Mouse (Mus musculus): ENCODE data around the gene Nedd8. TPM values are rescaled to one million over a fixed set of nuclear protein-coding genes. Genes with fewer than 3 reads are reported as not detected.

The Nedd8 gene
- polyA plus RNA-seq (2014; fragmentation: Nextera tagmentation; extraction: Ambion mirVana) = 529 and 660 TPM in 2 replicates

- H3K4me2 ChIP-seq (ENCODE audit: low read length) = peak within 1 kb of the TSS; percentile 97
- 1% methylated on average over 38 of the region's 38 CpGs for WGBS
- H3K9me3 ChIP-seq (ENCODE audit: control insufficient read depth, low read length) = no peaks in the 10 kb centered on the region
These were observed at the start of gene Nedd8, which contains the start of gene Gmpr2 for GRCm38 (mm10) chr14:55671833-55672740. Gene Nedd8 (minus strand): TSS chr14:55672124. Gene Gmpr2 (plus strand): TSS chr14:55671941.

GRCm38 (mm10) chr14:55721076-55721475, 49.2 kb upstream of the Nedd8 start:
- peak overlapping the region; percentile 75; the same call in 1 of the 2 replicates for H3K9ac ChIP-seq (replicated peaks; ENCODE audit: low read length)
- no peaks in the 10 kb centered on the region for H3K9me3 ChIP-seq (ENCODE audit: control insufficient read depth, low read length)
- 75% methylated on average over 6 of the region's 6 CpGs for WGBS
- H3K4me2 ChIP-seq (ENCODE audit: low read length) = peak overlapping the region; percentile 67
- peak overlapping the region; percentile 73 for H3K4me3 ChIP-seq (replicated peaks; ENCODE audit: low read depth, low read length)
- peaks cover 6% of the 10 kb centered on the region for H3K4me1 ChIP-seq (ENCODE audit: control insufficient read depth, insufficient read depth, low read length)
- H3K27me3 ChIP-seq (ENCODE audit: control insufficient read depth, insufficient read depth, low read length) = no peaks in the 10 kb centered on the region
- DNase-seq = no peak
- no peak for ATAC-seq (ENCODE audit: low FRiP score, low TSS enrichment)
- H3K27ac ChIP-seq (replicated peaks; ENCODE audit: low read depth, low read length) = peak overlapping the region; percentile 81; the same call in 1 of the 2 replicates
- peaks cover 35% of the 10 kb centered on the region for H3K36me3 ChIP-seq (ENCODE audit: control insufficient read depth, insufficient read depth, low read length)

More at GRCm38 (mm10) chr14:55671833-55672740, at the start of gene Nedd8, which contains the start of gene Gmpr2:
- Histone ChIP-seq H3K4me1 (ENCODE audit: control insufficient read depth, insufficient read depth, low read length) (peaks cover 14% of the 10 kb centered on the region), H3K9ac (replicated peaks; ENCODE audit: low read length) (peak within 1 kb of the TSS; percentile 70), H3K4me3 (replicated peaks; ENCODE audit: low read depth, low read length) (peak within 1 kb of the TSS; percentile 51), H3K36me3 (ENCODE audit: control insufficient read depth, insufficient read depth, low read length) (peaks cover 21% of the 10 kb centered on the region), H3K27ac (replicated peaks; ENCODE audit: low read depth, low read length) (peak within 1 kb of the TSS; percentile 86), H3K27me3 (ENCODE audit: control insufficient read depth, insufficient read depth, low read length) (no peaks in the 10 kb centered on the region)
- DNase-seq = peak; percentile 96
- ATAC-seq (ENCODE audit: low FRiP score, low TSS enrichment) = peak; percentile 97

- H3K27ac ChIP-seq (replicated peaks; ENCODE audit: low read depth, low read length) = no peak overlapping the region
- WGBS = 94% methylated on average over 12 of the region's 12 CpGs
- no peak for ATAC-seq (ENCODE audit: low FRiP score, low TSS enrichment)
- no peak overlapping the region for H3K9ac ChIP-seq (replicated peaks; ENCODE audit: low read length)
- no peaks in the 10 kb centered on the region for H3K9me3 ChIP-seq (ENCODE audit: control insufficient read depth, low read length)
- no peak overlapping the region; the same call in 1 of the 2 replicates for H3K4me2 ChIP-seq (ENCODE audit: low read length)
- H3K4me3 ChIP-seq (replicated peaks; ENCODE audit: low read depth, low read length) = no peak overlapping the region
- no peaks in the 10 kb centered on the region for H3K27me3 ChIP-seq (ENCODE audit: control insufficient read depth, insufficient read depth, low read length)
- H3K4me1 ChIP-seq (ENCODE audit: control insufficient read depth, insufficient read depth, low read length) = peaks cover 6% of the 10 kb centered on the region
- DNase-seq = no peak
- H3K36me3 ChIP-seq (ENCODE audit: control insufficient read depth, insufficient read depth, low read length) = peaks cover 37% of the 10 kb centered on the region
These were observed 48.7 kb upstream of the Nedd8 start for GRCm38 (mm10) chr14:55720666-55721065.

GRCm38 (mm10) chr14:55719737-55720136, 47.8 kb upstream of the Nedd8 start:
- Histone ChIP-seq H3K9ac (replicated peaks; ENCODE audit: low read length) (no peak overlapping the region), H3K4me2 (ENCODE audit: low read length) (no peak overlapping the region), H3K27me3 (ENCODE audit: control insufficient read depth, insufficient read depth, low read length) (no peaks in the 10 kb centered on the region), H3K4me3 (replicated peaks; ENCODE audit: low read depth, low read length) (no peak overlapping the region), H3K4me1 (ENCODE audit: control insufficient read depth, insufficient read depth, low read length) (peaks cover 6% of the 10 kb centered on the region), H3K9me3 (ENCODE audit: control insufficient read depth, low read length) (no peaks in the 10 kb centered on the region), H3K36me3 (ENCODE audit: control insufficient read depth, insufficient read depth, low read length) (peaks cover 37% of the 10 kb centered on the region), H3K27ac (replicated peaks; ENCODE audit: low read depth, low read length) (no peak overlapping the region)
- WGBS = 94% methylated on average over 6 of the region's 6 CpGs
- no peak for ATAC-seq (ENCODE audit: low FRiP score, low TSS enrichment)
- no peak for DNase-seq

- DNase-seq = no peak
- no peak for ATAC-seq (ENCODE audit: low FRiP score, low TSS enrichment)
- peaks cover 37% of the 10 kb centered on the region for H3K36me3 ChIP-seq (ENCODE audit: control insufficient read depth, insufficient read depth, low read length)
- no peak overlapping the region for H3K4me3 ChIP-seq (replicated peaks; ENCODE audit: low read depth, low read length)
- H3K4me2 ChIP-seq (ENCODE audit: low read length) = no peak overlapping the region
- H3K9me3 ChIP-seq (ENCODE audit: control insufficient read depth, low read length) = no peaks in the 10 kb centered on the region
- 90% methylated on average over 8 of the region's 8 CpGs for WGBS
- 0 out of 2 replicates have a peak, but pooled peaks cover 8% of the 10 kb centered on the region for H3K27me3 ChIP-seq (ENCODE audit: control insufficient read depth, insufficient read depth, low read length)
- no peak overlapping the region for H3K27ac ChIP-seq (replicated peaks; ENCODE audit: low read depth, low read length)
- no peak overlapping the region for H3K9ac ChIP-seq (replicated peaks; ENCODE audit: low read length)
- H3K4me1 ChIP-seq (ENCODE audit: control insufficient read depth, insufficient read depth, low read length) = peaks cover 6% of the 10 kb centered on the region
These were observed 45.0 kb upstream of the Nedd8 start for GRCm38 (mm10) chr14:55716884-55717283.

- DNase-seq = no peak
These were observed 44.3 kb upstream of the Nedd8 start for GRCm38 (mm10) chr14:55716271-55716670.

GRCm38 (mm10) chr14:55714893-55715292, 43.0 kb upstream of the Nedd8 start:
- H3K4me3 ChIP-seq (replicated peaks; ENCODE audit: low read depth, low read length) = no peak overlapping the region
- 0 out of 2 replicates have a peak, but pooled peaks cover 8% of the 10 kb centered on the region for H3K27me3 ChIP-seq (ENCODE audit: control insufficient read depth, insufficient read depth, low read length)
- DNase-seq (no peak), ATAC-seq (ENCODE audit: low FRiP score, low TSS enrichment) (no peak)
- 47% methylated on average over 6 of the region's 6 CpGs for WGBS
- no peak overlapping the region for H3K4me2 ChIP-seq (ENCODE audit: low read length)
- no peak overlapping the region for H3K27ac ChIP-seq (replicated peaks; ENCODE audit: low read depth, low read length)
- H3K9ac ChIP-seq (replicated peaks; ENCODE audit: low read length) = no peak overlapping the region
- no peaks in the 10 kb centered on the region for H3K9me3 ChIP-seq (ENCODE audit: control insufficient read depth, low read length)
- H3K36me3 ChIP-seq (ENCODE audit: control insufficient read depth, insufficient read depth, low read length) = peaks cover 37% of the 10 kb centered on the region
- no peaks in the 10 kb centered on the region for H3K4me1 ChIP-seq (ENCODE audit: control insufficient read depth, insufficient read depth, low read length)

More at GRCm38 (mm10) chr14:55716271-55716670, 44.3 kb upstream of the Nedd8 start:
- no peak overlapping the region for H3K27ac ChIP-seq (replicated peaks; ENCODE audit: low read depth, low read length)
- H3K4me1 ChIP-seq (ENCODE audit: control insufficient read depth, insufficient read depth, low read length) = peaks cover 4% of the 10 kb centered on the region
- no peak overlapping the region for H3K9ac ChIP-seq (replicated peaks; ENCODE audit: low read length)
- H3K4me2 ChIP-seq (ENCODE audit: low read length) = no peak overlapping the region
- H3K27me3 ChIP-seq (ENCODE audit: control insufficient read depth, insufficient read depth, low read length) = 0 out of 2 replicates have a peak, but pooled peaks cover 8% of the 10 kb centered on the region
- H3K9me3 ChIP-seq (ENCODE audit: control insufficient read depth, low read length) = no peaks in the 10 kb centered on the region
- H3K4me3 ChIP-seq (replicated peaks; ENCODE audit: low read depth, low read length) = no peak overlapping the region
- ATAC-seq (ENCODE audit: low FRiP score, low TSS enrichment) = no peak
- 96% methylated on average over 6 of the region's 6 CpGs for WGBS
- peaks cover 37% of the 10 kb centered on the region for H3K36me3 ChIP-seq (ENCODE audit: control insufficient read depth, insufficient read depth, low read length)

- 0 out of 2 replicates have a peak, but pooled peaks cover 8% of the 10 kb centered on the region for H3K27me3 ChIP-seq (ENCODE audit: control insufficient read depth, insufficient read depth, low read length)
- H3K4me3 ChIP-seq (replicated peaks; ENCODE audit: low read depth, low read length) = no peak within 1 kb of the TSS
- ATAC-seq (ENCODE audit: low FRiP score, low TSS enrichment) (no peak), DNase-seq (no peak)
- H3K27ac ChIP-seq (replicated peaks; ENCODE audit: low read depth, low read length) = no peak within 1 kb of the TSS
- no peaks in the 10 kb centered on the region for H3K9me3 ChIP-seq (ENCODE audit: control insufficient read depth, low read length)
- 31% methylated on average over 4 of the region's 4 CpGs for WGBS
- no peak within 1 kb of the TSS for H3K4me2 ChIP-seq (ENCODE audit: low read length)
- H3K36me3 ChIP-seq (ENCODE audit: control insufficient read depth, insufficient read depth, low read length) = peaks cover 27% of the 10 kb centered on the region
- no peak within 1 kb of the TSS for H3K9ac ChIP-seq (replicated peaks; ENCODE audit: low read length)
- H3K4me1 ChIP-seq (ENCODE audit: control insufficient read depth, insufficient read depth, low read length) = no peaks in the 10 kb centered on the region
These were observed 41.8 kb upstream of the Nedd8 start, which contains the start of gene Tgm1 for GRCm38 (mm10) chr14:55713729-55714122. Gene Tgm1 (minus strand): TSS chr14:55713926.
